23 mouse cellular contexts compared by ENCODE assay signal in the genomic region with DNA sequence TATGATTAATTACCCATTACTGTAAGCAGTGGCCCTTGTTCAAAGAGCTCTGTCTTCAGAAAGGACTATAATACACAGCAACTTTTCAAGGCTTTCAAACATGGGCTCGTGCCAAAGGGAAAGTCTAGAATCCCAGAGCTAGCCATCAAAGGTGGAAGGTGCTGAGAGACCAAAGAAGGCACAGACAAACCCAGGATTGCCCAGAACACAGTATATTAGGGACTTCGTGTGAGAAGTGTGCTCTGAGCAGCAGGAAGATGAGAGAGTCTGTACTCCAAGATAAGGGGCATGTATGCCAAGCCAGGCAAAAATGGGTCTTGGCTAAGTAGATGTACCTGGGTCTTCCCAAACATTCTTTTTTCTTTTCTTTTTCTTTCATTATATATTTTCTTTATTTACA.
A peak's percentile ranks its signal among the peaks of the same experiment; 100 is the strongest.
DNase-seq lines count a peak whose midpoint lies in the region; ATAC-seq lines count a peak whose summit lies in the region.
"Had no signal": no experiment of that assay in that cellular context is flagged by ENCODE, and none has a peak within 500 bp of the region (broad histone marks: within the 10 kb centered on the region; RNA-seq: fewer than 3 reads in every experiment).

No protein-coding gene starts in this region.

- no peaks in the 10 kb centered on the region for H3K36me3 ChIP-seq in heart, embryonic 10.5 days
- H3K36me3 ChIP-seq in liver, embryonic 13.5 days = no peaks in the 10 kb centered on the region
- no peaks in the 10 kb centered on the region for H3K36me3 ChIP-seq in heart, embryonic 11.5 days (ENCODE audit: control insufficient read depth, insufficient read depth, low read length)
- H3K36me3 ChIP-seq: embryonic facial prominence, embryonic 15.5 days; forebrain, embryonic 12.5 days; hindbrain, embryonic 15.5 days; lung, embryonic 15.5 days; stomach, embryonic 15.5 days had no signal

- H3K27me3 ChIP-seq in heart, embryonic 10.5 days (ENCODE audit: insufficient read depth, poor library complexity, severe bottlenecking) = peaks cover 4% of the 10 kb centered on the region
- H3K27me3 ChIP-seq in liver, embryonic 13.5 days = peaks cover 6% of the 10 kb centered on the region; the same call in 1 of the 2 replicates
- no peaks in the 10 kb centered on the region for H3K27me3 ChIP-seq in heart, embryonic 11.5 days (ENCODE audit: control insufficient read depth, insufficient read depth, low read length)
- H3K27me3 ChIP-seq: embryonic facial prominence, embryonic 15.5 days; forebrain, embryonic 12.5 days; hindbrain, embryonic 15.5 days; lung, embryonic 15.5 days; stomach, embryonic 15.5 days had no signal

- no peaks in the 10 kb centered on the region for H3K9me3 ChIP-seq in heart, embryonic 10.5 days
- no peaks in the 10 kb centered on the region for H3K9me3 ChIP-seq in liver, embryonic 13.5 days (replicated peaks)
- no peaks in the 10 kb centered on the region for H3K9me3 ChIP-seq in heart, embryonic 11.5 days (replicated peaks; ENCODE audit: control insufficient read depth, low read length)
- H3K9me3 ChIP-seq: embryonic facial prominence, embryonic 15.5 days; forebrain, embryonic 12.5 days; hindbrain, embryonic 15.5 days; lung, embryonic 15.5 days; megakaryocyte, embryonic 14.5 days; stomach, embryonic 15.5 days had no signal

- H3K9ac ChIP-seq in liver, embryonic 13.5 days = peak overlapping the region; percentile 39
- H3K9ac ChIP-seq in heart, embryonic 11.5 days (ENCODE audit: low read depth, low read length) = no peak overlapping the region
- H3K9ac ChIP-seq: embryonic facial prominence, embryonic 15.5 days; forebrain, embryonic 12.5 days; hindbrain, embryonic 15.5 days; lung, embryonic 15.5 days; stomach, embryonic 15.5 days had no signal

- no peak overlapping the region for H3K4me3 ChIP-seq in heart, embryonic 10.5 days
- H3K4me3 ChIP-seq in liver, embryonic 13.5 days (replicated peaks) = no peak overlapping the region
- no peak overlapping the region for H3K4me3 ChIP-seq in heart, embryonic 11.5 days (ENCODE audit: low read depth, low read length)
- H3K4me3 ChIP-seq: embryonic facial prominence, embryonic 15.5 days; forebrain, embryonic 12.5 days; hindbrain, embryonic 15.5 days; left cerebral cortex, adult 2 months; lung, embryonic 15.5 days; megakaryocyte, embryonic 14.5 days; stomach, embryonic 15.5 days had no signal

- ATAC-seq in liver, embryonic 13.5 days (ENCODE audit: low read depth) = peak; percentile 82
- ATAC-seq in heart, embryonic 11.5 days (replicated peaks; ENCODE audit: insufficient number of reproducible peaks, low FRiP score, low TSS enrichment) = no peak

- 0 out of 2 replicates have a peak overlapping the region, but pooled peaks have one; percentile 21 for H3K4me2 ChIP-seq in liver, embryonic 13.5 days
- no peak overlapping the region for H3K4me2 ChIP-seq in heart, embryonic 11.5 days
- H3K4me2 ChIP-seq: embryonic facial prominence, embryonic 15.5 days; forebrain, embryonic 12.5 days; hindbrain, embryonic 15.5 days; lung, embryonic 15.5 days; stomach, embryonic 15.5 days had no signal

- 0 out of 2 replicates have a peak overlapping the region, but pooled peaks have one; percentile 1 for H3K27ac ChIP-seq in heart, embryonic 10.5 days
- peak overlapping the region; percentile 64 for H3K27ac ChIP-seq in liver, embryonic 13.5 days
- no peak overlapping the region for H3K27ac ChIP-seq in heart, embryonic 11.5 days (ENCODE audit: low read depth, low read length)
- H3K27ac ChIP-seq: embryonic facial prominence, embryonic 15.5 days; forebrain, embryonic 12.5 days; hindbrain, embryonic 15.5 days; left cerebral cortex, adult 2 months; lung, embryonic 15.5 days; stomach, embryonic 15.5 days had no signal

- DNase-seq in heart, embryonic 10.5 days (ENCODE audit: low spot score) = no peak
- DNase-seq in heart, postnatal 25 days (ENCODE audit: low spot score) = no peak
- peak; percentile 73 for DNase-seq in c-Kit-positive CD71-positive TER-119-positive erythroid progenitor cells, embryonic 14.5 days (ENCODE audit: low spot score)
- DNase-seq in liver, embryonic 13.5 days = peak; percentile 56
- DNase-seq in spleen, postnatal 14 days (ENCODE audit: low spot score in 2 of 2) = peak; percentile 30 to 44
- no peak for DNase-seq in lung, postnatal 10 days
- DNase-seq in kidney, adult 8-10 months = no peak
- DNase-seq: adrenal gland, adult 2 months; cerebellum, adult 9-10 months; embryo, embryonic 11 days; gastrocnemius, postnatal 25 days; heart, postnatal 14 days; kidney, adult 2 months; kidney, postnatal 25 days; right cerebral cortex, postnatal 14 days had no signal

- H3K4me1 ChIP-seq in heart, embryonic 10.5 days = peaks cover 45% of the 10 kb centered on the region
- H3K4me1 ChIP-seq in liver, embryonic 13.5 days (replicated peaks) = peaks cover 40% of the 10 kb centered on the region
- peaks cover 30% of the 10 kb centered on the region for H3K4me1 ChIP-seq in heart, embryonic 11.5 days (ENCODE audit: control insufficient read depth, insufficient read depth, low read length)
- H3K4me1 ChIP-seq: embryonic facial prominence, embryonic 15.5 days; stomach, embryonic 15.5 days had no signal

- WGBS in heart, embryonic 10.5 days = 49% methylated on average over 2 of the region's 2 CpGs
- WGBS in liver, embryonic 13.5 days (ENCODE audit: insufficient replicate concordance) = 27% methylated on average over 2 of the region's 2 CpGs
- 43% methylated on average over 2 of the region's 2 CpGs for WGBS in heart, embryonic 11.5 days (ENCODE audit: insufficient replicate concordance)

- intact Hi-C loops in heart, postnatal 25 days (cut with DNase I) = no loop called here

Comparison
In these comparisons a context has a peak if more than half of its experiments do, and no peak if none do; other contexts are left out.
1. DNase-seq: peak in c-Kit-positive CD71-positive TER-119-positive erythroid progenitor cells, embryonic 14.5 days (single experiment), liver, embryonic 13.5 days (single experiment) and spleen, postnatal 14 days (2 of 2); none in heart, embryonic 10.5 days (single experiment), heart, postnatal 25 days (single experiment), lung, postnatal 10 days (single experiment) and kidney, adult 8-10 months (0 of 2).